Mouse (Mus musculus): Measurements from ENCODE around the gene Rpl39l.
A peak's percentile ranks its signal among the peaks of the same experiment; 100 is the strongest.
"Not testable (repeated sequence)": the region's sequence is repeated elsewhere in the genome, so short reads cannot be mapped to it uniquely, and the experiment has no call there.

GRCm38 (mm10) chr16:10217020-10217419, 47.0 kb downstream of the Rpl39l start:
- TF ChIP-seq CTCF (conservative IDR thresholded peaks at IDR 0.05; ENCODE audit: low read length), result not testable (repeated sequence)
- TF ChIP-seq NANOG (IDR thresholded peaks at IDR 0.05; ENCODE audit: borderline replicate concordance, low read length), result peak; percentile 94
- TF ChIP-seq POU5F1 (IDR thresholded peaks at IDR 0.05; ENCODE audit: borderline replicate concordance, low read length), result peak; percentile 90

All from E14TG2a.4 (cell line).